Mouse (Mus musculus): ENCODE measurements around the gene Ston1. TPM values are rescaled to one million over a fixed set of nuclear protein-coding genes. Genes with fewer than 3 reads are reported as not detected.

Gene Ston1
- polyA plus RNA-seq, 1 experiment = 0.80 TPM

DNA sequence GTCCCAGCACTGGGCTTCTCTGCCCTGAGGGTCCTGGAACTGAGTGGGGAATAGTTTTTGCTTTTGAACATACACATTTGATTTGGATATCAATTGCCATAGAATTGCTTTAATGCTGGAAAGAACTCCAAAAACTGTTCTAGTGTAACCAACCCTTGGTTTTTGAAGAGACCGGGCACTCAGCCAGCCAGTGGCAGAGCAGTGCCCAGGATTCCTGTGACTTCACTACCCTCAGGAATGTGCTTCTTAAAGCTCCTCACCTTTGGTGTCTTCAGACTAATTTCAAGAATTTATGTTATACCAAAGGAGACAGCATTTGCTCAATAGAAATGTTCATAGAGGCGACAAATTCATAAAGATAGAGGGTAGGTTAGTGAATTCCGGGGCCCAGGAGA lies 33.1 kb downstream of the Ston1 start:
- WGBS = 76% methylated on average over 3 of the region's 3 CpGs
- TF ChIP-seq CTCF (IDR thresholded peaks at IDR 0.05; ENCODE audit: control insufficient read depth, insufficient read depth, low read length) (no peak), POLR2A (IDR thresholded peaks at IDR 0.05; ENCODE audit: borderline replicate concordance, control insufficient read depth, low read depth, low read length) (no peak)
- no peak overlapping the region for H3K4me3 ChIP-seq (replicated peaks; ENCODE audit: control insufficient read depth, low read depth, low read length)
- no peak overlapping the region for H3K27ac ChIP-seq (ENCODE audit: control insufficient read depth, insufficient read depth, low read depth, low read length, poor library complexity)
- H3K4me1 ChIP-seq (ENCODE audit: control insufficient read depth, insufficient read depth, low read length) = no peaks in the 10 kb centered on the region; the same call in 1 of the 2 replicates

- Histone ChIP-seq H3K27ac (ENCODE audit: control insufficient read depth, insufficient read depth, low read depth, low read length, poor library complexity) (no peak overlapping the region), H3K4me3 (replicated peaks; ENCODE audit: control insufficient read depth, low read depth, low read length) (no peak overlapping the region), H3K4me1 (ENCODE audit: control insufficient read depth, insufficient read depth, low read length) (no peaks in the 10 kb centered on the region; the same call in 1 of the 2 replicates)
- no peak for TF ChIP-seq CTCF (IDR thresholded peaks at IDR 0.05; ENCODE audit: control insufficient read depth, insufficient read depth, low read length)
- TF ChIP-seq POLR2A (IDR thresholded peaks at IDR 0.05; ENCODE audit: borderline replicate concordance, control insufficient read depth, low read depth, low read length) = no peak
- 83% methylated on average over 3 of the region's 3 CpGs for WGBS
Measured at GRCm38 (mm10) chr17:88632631-88633030, 35.1 kb downstream of the Ston1 start.

- Histone ChIP-seq H3K4me3 (replicated peaks; ENCODE audit: control insufficient read depth, low read depth, low read length) (no peak overlapping the region), H3K4me1 (ENCODE audit: control insufficient read depth, insufficient read depth, low read length) (no peaks in the 10 kb centered on the region), H3K27ac (ENCODE audit: control insufficient read depth, insufficient read depth, low read depth, low read length, poor library complexity) (no peak overlapping the region)
- TF ChIP-seq POLR2A (IDR thresholded peaks at IDR 0.05; ENCODE audit: borderline replicate concordance, control insufficient read depth, low read depth, low read length) = no peak
- no peak for TF ChIP-seq CTCF (IDR thresholded peaks at IDR 0.05; ENCODE audit: control insufficient read depth, insufficient read depth, low read length)
- 83% methylated on average over 14 of the region's 14 CpGs for WGBS
Measured at GRCm38 (mm10) chr17:88636076-88636475, 38.6 kb downstream of the Ston1 start.

DNA sequence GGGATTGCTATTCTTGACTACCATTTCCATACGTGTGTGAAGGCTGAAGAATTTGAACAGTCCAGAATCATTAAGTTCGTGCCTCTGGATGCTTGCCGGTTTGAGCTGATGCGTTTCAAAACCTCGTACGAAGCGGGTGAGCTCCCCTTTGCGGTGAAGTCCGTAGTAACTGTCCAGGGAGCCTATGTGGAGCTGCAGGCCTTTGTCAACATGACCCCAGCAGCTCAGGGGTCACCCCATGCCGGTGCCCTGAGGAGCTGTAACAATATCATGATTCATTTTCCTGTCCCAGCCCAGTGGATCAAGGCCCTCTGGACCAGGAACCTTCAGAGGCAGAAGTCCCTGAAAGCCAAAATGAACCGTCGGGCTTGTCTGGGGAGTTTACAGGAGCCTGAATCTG lies 39.1 kb downstream of the Ston1 start:
- WGBS = 89% methylated on average over 12 of the region's 12 CpGs
- Histone ChIP-seq H3K4me1 (ENCODE audit: control insufficient read depth, insufficient read depth, low read length) (no peaks in the 10 kb centered on the region), H3K4me3 (replicated peaks; ENCODE audit: control insufficient read depth, low read depth, low read length) (no peak overlapping the region), H3K27ac (ENCODE audit: control insufficient read depth, insufficient read depth, low read depth, low read length, poor library complexity) (no peak overlapping the region)
- TF ChIP-seq POLR2A (IDR thresholded peaks at IDR 0.05; ENCODE audit: borderline replicate concordance, control insufficient read depth, low read depth, low read length) (no peak), CTCF (IDR thresholded peaks at IDR 0.05; ENCODE audit: control insufficient read depth, insufficient read depth, low read length) (no peak)

- no peak overlapping the region for H3K4me3 ChIP-seq (replicated peaks; ENCODE audit: control insufficient read depth, low read depth, low read length)
- 34% methylated on average over 6 of the region's 6 CpGs for WGBS
- H3K4me1 ChIP-seq (ENCODE audit: control insufficient read depth, insufficient read depth, low read length) = no peaks in the 10 kb centered on the region
- TF ChIP-seq POLR2A (IDR thresholded peaks at IDR 0.05; ENCODE audit: borderline replicate concordance, control insufficient read depth, low read depth, low read length) (no peak), CTCF (IDR thresholded peaks at IDR 0.05; ENCODE audit: control insufficient read depth, insufficient read depth, low read length) (peak; percentile 47)
- H3K27ac ChIP-seq (ENCODE audit: control insufficient read depth, insufficient read depth, low read depth, low read length, poor library complexity) = no peak overlapping the region
Measured at GRCm38 (mm10) chr17:88641012-88641411, 43.5 kb downstream of the Ston1 start.

GRCm38 (mm10) chr17:88641836-88642235 lies 44.4 kb downstream of the Ston1 start:
- H3K27ac ChIP-seq (ENCODE audit: control insufficient read depth, insufficient read depth, low read depth, low read length, poor library complexity) = no peak overlapping the region
- 87% methylated on average over 8 of the region's 8 CpGs for WGBS
- TF ChIP-seq CTCF (IDR thresholded peaks at IDR 0.05; ENCODE audit: control insufficient read depth, insufficient read depth, low read length) (no peak), POLR2A (IDR thresholded peaks at IDR 0.05; ENCODE audit: borderline replicate concordance, control insufficient read depth, low read depth, low read length) (no peak)
- H3K4me3 ChIP-seq (replicated peaks; ENCODE audit: control insufficient read depth, low read depth, low read length) = no peak overlapping the region
- H3K4me1 ChIP-seq (ENCODE audit: control insufficient read depth, insufficient read depth, low read length) = no peaks in the 10 kb centered on the region

- 79% methylated on average over 7 of the region's 7 CpGs for WGBS
- no peak overlapping the region for H3K27ac ChIP-seq (ENCODE audit: control insufficient read depth, insufficient read depth, low read depth, low read length, poor library complexity)
- no peak for TF ChIP-seq POLR2A (IDR thresholded peaks at IDR 0.05; ENCODE audit: borderline replicate concordance, control insufficient read depth, low read depth, low read length)
- no peak for TF ChIP-seq CTCF (IDR thresholded peaks at IDR 0.05; ENCODE audit: control insufficient read depth, insufficient read depth, low read length)
- no peak overlapping the region for H3K4me3 ChIP-seq (replicated peaks; ENCODE audit: control insufficient read depth, low read depth, low read length)
- no peaks in the 10 kb centered on the region for H3K4me1 ChIP-seq (ENCODE audit: control insufficient read depth, insufficient read depth, low read length)
Measured at GRCm38 (mm10) chr17:88644876-88645275, 47.4 kb downstream of the Ston1 start.

GRCm38 (mm10) chr17:88645299-88645698 lies 47.8 kb downstream of the Ston1 start:
- Histone ChIP-seq H3K27ac (ENCODE audit: control insufficient read depth, insufficient read depth, low read depth, low read length, poor library complexity) (no peak overlapping the region), H3K4me3 (replicated peaks; ENCODE audit: control insufficient read depth, low read depth, low read length) (no peak overlapping the region), H3K4me1 (ENCODE audit: control insufficient read depth, insufficient read depth, low read length) (no peaks in the 10 kb centered on the region)
- 73% methylated on average over 11 of the region's 11 CpGs for WGBS
- TF ChIP-seq CTCF (IDR thresholded peaks at IDR 0.05; ENCODE audit: control insufficient read depth, insufficient read depth, low read length) = no peak
- TF ChIP-seq POLR2A (IDR thresholded peaks at IDR 0.05; ENCODE audit: borderline replicate concordance, control insufficient read depth, low read depth, low read length) = no peak

GRCm38 (mm10) chr17:88647149-88647548 lies 49.7 kb downstream of the Ston1 start:
- no peak overlapping the region for H3K27ac ChIP-seq (ENCODE audit: control insufficient read depth, insufficient read depth, low read depth, low read length, poor library complexity)
- no peaks in the 10 kb centered on the region for H3K4me1 ChIP-seq (ENCODE audit: control insufficient read depth, insufficient read depth, low read length)
- 83% methylated on average over 3 of the region's 3 CpGs for whole genome bisulfite sequencing
- H3K4me3 ChIP-seq (replicated peaks; ENCODE audit: control insufficient read depth, low read depth, low read length) = no peak overlapping the region
- TF ChIP-seq CTCF (IDR thresholded peaks at IDR 0.05; ENCODE audit: control insufficient read depth, insufficient read depth, low read length) = no peak
- TF ChIP-seq POLR2A (IDR thresholded peaks at IDR 0.05; ENCODE audit: borderline replicate concordance, control insufficient read depth, low read depth, low read length) = no peak
